Mouse (Mus musculus) kidney, adult 10 weeks (tissue): ENCODE results near the gene Spink4. TPM values are rescaled to one million over a fixed set of nuclear protein-coding genes. Genes with fewer than 3 reads are reported as not detected.

Source experiments
- polyA plus RNA-seq: library from polyadenylated mRNA; stranded (reverse); fragments of 350-450 nt; fragmentation: Illumina TruSeq; extraction: RNeasy Lipid Tissue Mini Kit (QIAGEN cat#74804); gene quantifications from one replicate; pipeline ENCODE4 v1.2.3, GENCODE M21; 2014; ENCODE audit warnings: low read depth, low replicate concordance

Spink4 gene
- polyA plus RNA-seq = not detected

GRCm38 (mm10) chr4:40919785-40920184 lies at the start of gene Spink4:
TSS of gene Spink4 (plus strand) at chr4:40920052.

GRCm38 (mm10) chr4:40948160-40948708 lies 28.4 kb downstream of the Spink4 start, which contains the start of the genes Bag1 and Chmp5:
TSS of gene Bag1 (minus strand) at chr4:40948294.
TSS of gene Chmp5 (plus strand) at chr4:40948407.

GRCm38 (mm10) chr4:40970842-40971701 lies 51.2 kb downstream of the Spink4 start, which contains the start of gene Nfx1:
TSS of gene Nfx1 (plus strand) at chr4:40970906.

Other genes with a start within 250 kb of the Spink4 start
- 5.0 TPM for gene Aptx, start 216.9 kb upstream of the Spink4 start, polyA plus RNA-seq
- gene Dnaja1, start 197.9 kb upstream of the Spink4 start, polyA plus RNA-seq = 1,110 TPM
- gene Smu1, start 162.1 kb upstream of the Spink4 start, polyA plus RNA-seq = 126 TPM
- gene B4galt1, start 66.0 kb upstream of the Spink4 start, polyA plus RNA-seq = 24.7 TPM
- 676 TPM for gene Bag1, start 28.2 kb downstream of the Spink4 start, polyA plus RNA-seq
- 268 TPM for gene Chmp5, start 28.4 kb downstream of the Spink4 start, polyA plus RNA-seq
- gene Nfx1, start 50.9 kb downstream of the Spink4 start, polyA plus RNA-seq = 38.6 TPM
- gene Aqp7, start 128.1 kb downstream of the Spink4 start, polyA plus RNA-seq = 15.1 TPM
- gene Aqp3, start 178.1 kb downstream of the Spink4 start, polyA plus RNA-seq = 42.8 TPM
- gene Nol6, start 204.4 kb downstream of the Spink4 start, polyA plus RNA-seq = 1.4 TPM
- 266 TPM for gene Ube2r2, start 215.7 kb downstream of the Spink4 start, polyA plus RNA-seq